ENCODE assay signal across 8 mouse cellular contexts in genomic region chr3:95228894-95229780, GRCm38 (mm10). TPM values are rescaled to one million over a fixed set of nuclear protein-coding genes. Genes with fewer than 3 reads are reported as not detected.
DNase-seq lines count a peak whose midpoint lies in the region; ATAC-seq and TF ChIP-seq lines count a peak whose summit lies in the region.

No protein-coding gene starts in this region.

- H3K4me1 ChIP-seq in heart, embryonic 13.5 days, result peaks cover 65% of the 10 kb centered on the region
- H3K4me1 ChIP-seq in liver, embryonic 14.5 days (replicated peaks; ENCODE audit: control insufficient read depth in 2 of 2, insufficient read depth in 2 of 2, low read length in 1 of 2), result peaks cover 22 to 26% of the 10 kb centered on the region in 2 experiments
- peaks cover 48% of the 10 kb centered on the region for H3K4me1 ChIP-seq in neural tube, embryonic 14.5 days (ENCODE audit: control insufficient read depth, insufficient read depth, low read length)

- no peaks in the 10 kb centered on the region for H3K9me3 ChIP-seq in heart, embryonic 13.5 days
- no peaks in the 10 kb centered on the region for H3K9me3 ChIP-seq in liver, embryonic 14.5 days (ENCODE audit: control insufficient read depth, low read length)
- H3K9me3 ChIP-seq in neural tube, embryonic 14.5 days (ENCODE audit: control insufficient read depth, low read length), result no peaks in the 10 kb centered on the region

- peaks cover 39% of the 10 kb centered on the region for H3K36me3 ChIP-seq in heart, embryonic 13.5 days
- peaks cover 23% of the 10 kb centered on the region for H3K36me3 ChIP-seq in liver, embryonic 14.5 days (replicated peaks; ENCODE audit: control insufficient read depth, insufficient read depth, low read depth)
- peaks cover 21% of the 10 kb centered on the region for H3K36me3 ChIP-seq in neural tube, embryonic 14.5 days (ENCODE audit: control insufficient read depth, insufficient read depth, low read length)

- H3K27me3 ChIP-seq in heart, embryonic 13.5 days (replicated peaks), result no peaks in the 10 kb centered on the region
- H3K27me3 ChIP-seq in liver, embryonic 14.5 days (ENCODE audit: control insufficient read depth, insufficient read depth, low read length), result no peaks in the 10 kb centered on the region
- no peaks in the 10 kb centered on the region for H3K27me3 ChIP-seq in neural tube, embryonic 14.5 days (ENCODE audit: control insufficient read depth, insufficient read depth, low read length)

- WGBS in heart, embryonic 13.5 days, result 1% methylated on average over 43 of the region's 43 CpGs
- under 1% methylated on average over 43 of the region's 43 CpGs for WGBS in liver, embryonic 14.5 days (ENCODE audit: insufficient replicate concordance)
- WGBS in neural tube, embryonic 14.5 days, result under 1% methylated on average over 40 of the region's 43 CpGs

- DNase-seq in urinary bladder, adult 18-20 months (ENCODE audit: low spot score in 2 of 2), result peak; percentile 58 to 73
- no peak for DNase-seq in urinary bladder, postnatal 10 days (ENCODE audit: low spot score)
- peak; percentile 40 to 43 for DNase-seq in cerebellum, postnatal 36 days
- DNase-seq in kidney, postnatal 10 days, result peak; percentile 73
- DNase-seq in liver, embryonic 14.5 days (ENCODE audit: low read depth in 3 of 3, low spot score in 3 of 3), result no peak
- DNase-seq in thymus, postnatal 14 days, result peak; percentile 58

- ATAC-seq in heart, embryonic 13.5 days (ENCODE audit: extremely low read depth, insufficient number of reproducible peaks, low FRiP score, low TSS enrichment), result 0 out of 2 replicates have a peak, but pooled peaks have one; percentile 4
- peak; percentile 19 for ATAC-seq in liver, embryonic 14.5 days (ENCODE audit: insufficient read depth)
- ATAC-seq in neural tube, embryonic 14.5 days (ENCODE audit: low read depth), result peak; percentile 23; the same call in 1 of the 2 replicates

- peak overlapping the region; percentile 93 for H3K9ac ChIP-seq in heart, embryonic 13.5 days
- H3K9ac ChIP-seq in liver, embryonic 14.5 days (replicated peaks), result peak overlapping the region; percentile 88
- H3K9ac ChIP-seq in neural tube, embryonic 14.5 days (replicated peaks; ENCODE audit: low read depth, low read length), result peak overlapping the region; percentile 76

- no peak for TF ChIP-seq CTCF in liver, embryonic 14.5 days (IDR thresholded peaks at IDR 0.05; ENCODE audit: low read depth)

- peak overlapping the region; percentile 97 for H3K27ac ChIP-seq in heart, embryonic 13.5 days (replicated peaks)
- H3K27ac ChIP-seq in liver, embryonic 14.5 days, result peak overlapping the region; percentile 76
- H3K27ac ChIP-seq in neural tube, embryonic 14.5 days (ENCODE audit: low read depth, low read length), result peak overlapping the region; percentile 92

- peak overlapping the region; percentile 83 for H3K4me3 ChIP-seq in heart, embryonic 13.5 days
- peak overlapping the region; percentile 79 to 88 for H3K4me3 ChIP-seq in liver, embryonic 14.5 days (ENCODE audit: insufficient read depth in 1 of 2, low read depth in 2 of 2, low read length in 2 of 2)
- H3K4me3 ChIP-seq in neural tube, embryonic 14.5 days (ENCODE audit: low read depth, low read length), result peak overlapping the region; percentile 81

- H3K4me2 ChIP-seq in heart, embryonic 13.5 days, result peak overlapping the region; percentile 78
- H3K4me2 ChIP-seq in liver, embryonic 14.5 days (ENCODE audit: low read depth), result peak overlapping the region; percentile 95
- peak overlapping the region; percentile 96 for H3K4me2 ChIP-seq in neural tube, embryonic 14.5 days (ENCODE audit: low read depth, low read length)

- no peak for TF ChIP-seq EP300 in liver, embryonic 14.5 days (IDR thresholded peaks at IDR 0.05; ENCODE audit: low read depth)

RNA-seq across cellular contexts. Expression of gene Cdc42se1, which starts 0.6 kb away (rescaled TPM):
- polyA plus RNA-seq in heart, embryonic 13.5 days (2015; fragmentation: Nextera tagmentation; extraction: Ambion mirVana), result 51.6 and 52.3 TPM in 2 replicates
- polyA plus RNA-seq in liver, embryonic 14.5 days (2012; rRNA removed), result 21.3 and 24.9 TPM in 2 replicates
- 40.9 and 48.5 TPM in 2 replicates for polyA plus RNA-seq in liver, embryonic 14.5 days (2014; fragmentation: Nextera tagmentation; extraction: Ambion mirVana)
- polyA plus RNA-seq in neural tube, embryonic 14.5 days (2014; fragmentation: Nextera tagmentation; extraction: Ambion mirVana), result 48.7 and 61.6 TPM in 2 replicates

RNA-seq across cellular contexts. Expression of gene Mllt11, which starts 2.8 kb away (rescaled TPM):
- 11.0 and 11.5 TPM in 2 replicates for polyA plus RNA-seq in heart, embryonic 13.5 days (2015; fragmentation: Nextera tagmentation; extraction: Ambion mirVana)
- polyA plus RNA-seq in liver, embryonic 14.5 days (2012; rRNA removed), result 3.0 and 3.6 TPM in 2 replicates
- polyA plus RNA-seq in liver, embryonic 14.5 days (2014; fragmentation: Nextera tagmentation; extraction: Ambion mirVana), result 1.9 and 2.7 TPM in 2 replicates
- polyA plus RNA-seq in neural tube, embryonic 14.5 days (2014; fragmentation: Nextera tagmentation; extraction: Ambion mirVana), result 506 and 653 TPM in 2 replicates

RNA-seq across cellular contexts. Expression of gene Gabpb2, which starts 11.4 kb away (rescaled TPM):
- 5.1 and 5.4 TPM in 2 replicates for polyA plus RNA-seq in heart, embryonic 13.5 days (2015; fragmentation: Nextera tagmentation; extraction: Ambion mirVana)
- 10.4 and 14.3 TPM in 2 replicates for polyA plus RNA-seq in liver, embryonic 14.5 days (2012; rRNA removed)
- polyA plus RNA-seq in liver, embryonic 14.5 days (2014; fragmentation: Nextera tagmentation; extraction: Ambion mirVana), result 5.1 and 6.9 TPM in 2 replicates
- polyA plus RNA-seq in neural tube, embryonic 14.5 days (2014; fragmentation: Nextera tagmentation; extraction: Ambion mirVana), result 3.4 and 4.7 TPM in 2 replicates

RNA-seq across cellular contexts. Expression of gene Gm128, which starts 12.3 kb away (rescaled TPM):
- polyA plus RNA-seq in heart, embryonic 13.5 days (2015; fragmentation: Nextera tagmentation; extraction: Ambion mirVana), result 0.24 and 0.37 TPM in 2 replicates
- polyA plus RNA-seq in liver, embryonic 14.5 days (2012; rRNA removed), result 0.12 and 0.19 TPM in 2 replicates
- 0.14 and 0.19 TPM in 2 replicates for polyA plus RNA-seq in liver, embryonic 14.5 days (2014; fragmentation: Nextera tagmentation; extraction: Ambion mirVana)
- polyA plus RNA-seq in neural tube, embryonic 14.5 days (2014; fragmentation: Nextera tagmentation; extraction: Ambion mirVana), result 0.23 and 0.31 TPM in 2 replicates

RNA-seq across cellular contexts. Expression of gene Bnipl, which starts 21.9 kb away (rescaled TPM):
- polyA plus RNA-seq in heart, embryonic 13.5 days (2015; fragmentation: Nextera tagmentation; extraction: Ambion mirVana), result 0.23 and 0.24 TPM in 2 replicates
- polyA plus RNA-seq in liver, embryonic 14.5 days (2012; rRNA removed), result 0.04 TPM in 2 replicates
- 0.16 TPM in 1 of 2 replicates, not detected in the other for polyA plus RNA-seq in liver, embryonic 14.5 days (2014; fragmentation: Nextera tagmentation; extraction: Ambion mirVana)
- polyA plus RNA-seq in neural tube, embryonic 14.5 days (2014; fragmentation: Nextera tagmentation; extraction: Ambion mirVana), result 0.28 TPM in 1 of 2 replicates, not detected in the other

Comparison
In these comparisons a context has a peak if more than half of its experiments do, and no peak if none do; other contexts are left out.
1. DNase-seq: peak in urinary bladder, adult 18-20 months (2 of 2), cerebellum, postnatal 36 days (2 of 2), kidney, postnatal 10 days (single experiment) and thymus, postnatal 14 days (single experiment); none in urinary bladder, postnatal 10 days (single experiment) and liver, embryonic 14.5 days (0 of 3).
2. RNA of gene Mllt11, which starts 2.8 kb away (polyA plus RNA-seq): 506 to 653 TPM in neural tube, embryonic 14.5 days; 11.0 to 11.5 TPM in heart, embryonic 13.5 days and 1.9 to 3.6 TPM in liver, embryonic 14.5 days; every median in the first group is over 10 times any median in the second.
3. Peak in every context shown above with its lines, with median percentiles within 50 percentile points of each other: ATAC-seq, H3K27ac ChIP-seq, H3K4me2 ChIP-seq, H3K4me3 ChIP-seq and H3K9ac ChIP-seq.